7 mouse cellular contexts compared by ENCODE assay signal in the genomic region with DNA sequence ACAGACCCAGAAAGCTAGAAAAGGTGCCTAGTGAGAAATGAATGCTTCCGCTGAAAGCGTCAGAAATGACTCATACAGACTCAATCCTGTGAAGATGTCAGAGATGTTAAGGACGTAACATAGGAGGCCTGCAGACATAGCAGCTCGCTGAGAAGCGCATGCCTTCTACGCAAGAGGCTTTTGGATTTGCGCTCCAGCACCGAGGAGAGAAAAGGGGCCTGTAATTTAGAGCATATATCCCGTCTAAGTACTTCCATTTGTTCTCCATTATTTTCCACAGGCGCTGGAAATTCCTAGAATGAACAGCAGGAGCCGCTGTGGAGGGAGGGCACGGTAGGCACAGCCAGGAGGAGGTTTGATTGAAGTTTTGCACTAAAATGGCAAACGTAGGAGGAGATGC. TPM values are rescaled to one million over a fixed set of nuclear protein-coding genes. Genes with fewer than 3 reads are reported as not detected.
DNase-seq lines count a peak whose midpoint lies in the region; ATAC-seq lines count a peak whose summit lies in the region.

No protein-coding gene starts in this region.

- DNase-seq in adrenal gland, adult (ENCODE audit: inconsistent age in 2 of 2, low spot score in 1 of 2), result peak; percentile 83 to 95
- peak; percentile 79 for DNase-seq in embryo, embryonic 10 days (ENCODE audit: low spot score)
- DNase-seq in gastrocnemius, postnatal 10 days, result peak; percentile 61
- DNase-seq in induced T-regulatory cell, adult 2 months (ENCODE audit: low read depth), result peak; percentile 90
- DNase-seq in left cerebral cortex, adult 8-10 months (ENCODE audit: low spot score in 2 of 2), result peak; percentile 62 to 79
- peak; percentile 60 for DNase-seq in right cerebral cortex, postnatal 14 days

- peak; percentile 35 for ATAC-seq in megakaryocyte, adult 5-6 weeks (ENCODE audit: poor library complexity, severe bottlenecking)

RNA-seq across cellular contexts. Expression of a gene that starts 5.8 kb away (rescaled TPM):
- total RNA-seq in gastrocnemius, postnatal 10 days (2021), result 1 to 10 TPM; 3.5 to 5.3 TPM
- total RNA-seq in left cerebral cortex, adult 8-10 months (2022), result 10 to 100 TPM; 25.0 to 28.7 (median 26.5) TPM
- total RNA-seq in megakaryocyte, adult 5-6 weeks (2015), result 5.6 and 9.7 TPM in 2 replicates
- 8.6 and 9.2 TPM in 2 replicates for total RNA-seq in megakaryocyte, adult 5-6 weeks (2017)

RNA-seq across cellular contexts. Expression of a gene that starts 26.5 kb away (rescaled TPM):
- total RNA-seq in gastrocnemius, postnatal 10 days (2021), result not detected
- total RNA-seq in left cerebral cortex, adult 8-10 months (2022), result not detected
- total RNA-seq in megakaryocyte, adult 5-6 weeks (2015), result 12.5 and 18.7 TPM in 2 replicates
- 23.6 and 30.1 TPM in 2 replicates for total RNA-seq in megakaryocyte, adult 5-6 weeks (2017)

RNA-seq across cellular contexts. Expression of a gene that starts 29.1 kb away (rescaled TPM):
- 10 to 100 TPM; 31.0 to 41.3 TPM for total RNA-seq in gastrocnemius, postnatal 10 days (2021)
- total RNA-seq in left cerebral cortex, adult 8-10 months (2022), result 10 to 100 TPM; 41.1 to 48.4 (median 45.4) TPM
- total RNA-seq in megakaryocyte, adult 5-6 weeks (2015), result 26.9 and 28.8 TPM in 2 replicates
- total RNA-seq in megakaryocyte, adult 5-6 weeks (2017), result 14.7 and 19.2 TPM in 2 replicates

RNA-seq across cellular contexts. Expression of a gene that starts 29.5 kb away (rescaled TPM):
- total RNA-seq in gastrocnemius, postnatal 10 days (2021), result 10 to 100 TPM; 28.0 to 30.3 TPM
- 10 to 100 TPM; 41.8 to 49.8 (median 44.4) TPM for total RNA-seq in left cerebral cortex, adult 8-10 months (2022)
- total RNA-seq in megakaryocyte, adult 5-6 weeks (2015), result 3.8 and 4.1 TPM in 2 replicates
- 13.6 and 20.5 TPM in 2 replicates for total RNA-seq in megakaryocyte, adult 5-6 weeks (2017)

Comparison
In these comparisons a context has a peak if more than half of its experiments do, and no peak if none do; other contexts are left out.
1. Peak in every context shown above with its lines: DNase-seq and ATAC-seq.
2. RNA of a gene that starts 26.5 kb away (total RNA-seq): 12.5 to 30.1 TPM in megakaryocyte, adult 5-6 weeks; not detected in gastrocnemius, postnatal 10 days and not detected in left cerebral cortex, adult 8-10 months; every median in the first group is over 10 times any median in the second.